Mouse (Mus musculus) small intestine, adult 2 months (tissue): ENCODE measurements around the gene Ndst2. TPM values are rescaled to one million over a fixed set of nuclear protein-coding genes. Genes with fewer than 3 reads are reported as not detected.

Source experiments
- H3K27ac ChIP-seq: fragments of 200-500 bp; 2 replicates; pipeline ENCODE4 v1.5.1; 2012; ENCODE audit warnings: low read depth, low read length, control low read depth, inconsistent platforms; ENCODE audit not compliant: insufficient read depth
- H3K27me3 ChIP-seq: fragments of 200-500 bp; 2 replicates; pipeline ENCODE4 v1.6.1; 2012; ENCODE audit warnings: mild to moderate bottlenecking, moderate library complexity, low read length, inconsistent platforms; ENCODE audit not compliant: control insufficient read depth, insufficient read depth
- H3K36me3 ChIP-seq: fragments of 200-500 bp; 2 replicates; pipeline ENCODE4 v1.6.1; 2012; ENCODE audit warnings: mild to moderate bottlenecking, low read length, control low read depth, inconsistent platforms; ENCODE audit not compliant: control insufficient read depth, insufficient read depth
- H3K4me1 ChIP-seq: fragments of 200-500 bp; 2 replicates; pipeline ENCODE4 v1.6.1; 2012; ENCODE audit warnings: low read length, inconsistent platforms, mixed read lengths; ENCODE audit not compliant: control insufficient read depth, insufficient read depth, insufficient read length
- H3K4me3 ChIP-seq: fragments of 200-500 bp; 2 replicates; pipeline ENCODE4 v1.5.1; 2012; ENCODE audit warnings: low read depth, mild to moderate bottlenecking, control low read depth, inconsistent platforms, low read length, moderate library complexity
- CTCF ChIP-seq: fragments of 200-500 bp; IDR thresholded peaks from 2 replicates; pipeline ENCODE4 v1.5.1; 2012; ENCODE audit warnings: low read depth, mild to moderate bottlenecking, control low read depth, inconsistent platforms, low read length, moderate library complexity, mixed read lengths; ENCODE audit not compliant: insufficient replicate concordance, insufficient read length; ENCODE audit errors: extremely low read depth
- POLR2A ChIP-seq: fragments of 200-500 bp; IDR thresholded peaks from 2 replicates; pipeline ENCODE4 v1.6.1; 2012; ENCODE audit warnings: low read depth, mild to moderate bottlenecking, control low read depth, inconsistent platforms, low read length, moderate library complexity
- WGBS: fragments of 180-500 bp; shearing (Covaris S2); methylation state at CpG from one replicate; pipeline ENCODE4 v1.1.7; 2018; 5-methylcytosine and 5-hydroxymethylcytosine counted together
- polyA plus RNA-seq: library from polyadenylated mRNA; depleted of rRNA; stranded (reverse); fragments of >200 nt; gene quantifications from 2 replicates; pipeline ENCODE4 v1.2.3, GENCODE M21; 2012

Ndst2 gene
- polyA plus RNA-seq, 1 experiment, result 22.1 TPM

DNA sequence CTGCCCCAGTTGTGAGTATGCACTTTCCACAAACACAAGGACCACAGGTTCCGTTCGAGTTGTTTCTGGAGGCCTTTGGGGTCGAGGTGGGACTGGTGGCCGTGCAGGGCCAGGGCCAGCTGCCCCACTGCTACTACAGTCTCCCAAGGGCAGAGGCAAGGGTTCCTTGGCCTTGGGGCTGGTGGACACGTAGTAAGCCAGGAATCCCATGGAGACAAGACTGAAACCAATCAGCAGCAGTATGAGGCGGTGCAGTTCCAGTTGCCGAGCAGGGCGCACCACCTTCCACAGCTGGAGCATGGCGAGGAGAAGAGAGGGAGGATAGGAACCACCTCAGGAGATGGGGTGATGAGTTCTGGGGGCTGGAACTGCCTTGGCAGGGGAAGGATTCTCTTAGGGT is 4.5 kb downstream of the Ndst2 start:
- H3K36me3 ChIP-seq, result peaks cover 50% of the 10 kb centered on the region

GRCm38 (mm10) chr14:20725660-20726339 is 8.6 kb downstream of the Ndst2 start:
- TF ChIP-seq CTCF, result no peak
- TF ChIP-seq POLR2A, result no peak
- WGBS, result 66% methylated on average over 6 of the region's 6 CpGs
- no peak overlapping the region for H3K27ac ChIP-seq
- no peak overlapping the region for H3K4me3 ChIP-seq
- no peaks in the 10 kb centered on the region for H3K27me3 ChIP-seq
- no peaks in the 10 kb centered on the region for H3K4me1 ChIP-seq
- peaks cover 81% of the 10 kb centered on the region for H3K36me3 ChIP-seq

More for the DNA sequence above, 4.5 kb downstream of the Ndst2 start:
- no peaks in the 10 kb centered on the region for H3K27me3 ChIP-seq
- peaks cover 3% of the 10 kb centered on the region; the same call in 1 of the 2 replicates for H3K4me1 ChIP-seq
- WGBS, result 92% methylated on average over 9 of the region's 9 CpGs
- TF ChIP-seq CTCF (no peak), POLR2A (no peak)
- no peak overlapping the region for H3K4me3 ChIP-seq
- H3K27ac ChIP-seq, result no peak overlapping the region

DNA sequence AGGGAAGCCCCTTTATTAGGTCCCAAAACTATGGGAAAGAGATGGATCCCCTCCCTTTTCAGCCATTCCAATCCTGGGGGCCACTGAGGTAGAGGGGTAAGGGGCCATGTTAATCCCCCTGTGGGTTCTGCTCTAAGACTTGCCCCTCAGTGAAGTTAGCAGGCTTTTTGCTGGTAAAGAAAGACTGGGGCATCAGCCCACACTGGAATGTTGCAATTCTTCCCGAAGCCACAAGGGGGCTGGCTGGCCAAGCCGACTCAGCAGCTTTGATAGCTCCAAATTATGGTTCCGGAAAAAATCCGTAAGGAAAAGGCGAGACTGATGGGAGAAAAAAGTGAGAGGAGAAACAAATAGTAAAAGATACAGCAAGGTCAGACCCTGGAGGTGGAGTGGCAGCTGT is 10.3 kb downstream of the Ndst2 start:
- no peaks in the 10 kb centered on the region for H3K4me1 ChIP-seq
- no peak overlapping the region for H3K4me3 ChIP-seq
- no peaks in the 10 kb centered on the region for H3K27me3 ChIP-seq
- TF ChIP-seq CTCF (peak; percentile 87; the same call in 1 of the 2 replicates), POLR2A (no peak)
- H3K36me3 ChIP-seq, result peaks cover 78% of the 10 kb centered on the region
- no peak overlapping the region for H3K27ac ChIP-seq
- WGBS, result 12% methylated on average over 5 of the region's 5 CpGs

DNA sequence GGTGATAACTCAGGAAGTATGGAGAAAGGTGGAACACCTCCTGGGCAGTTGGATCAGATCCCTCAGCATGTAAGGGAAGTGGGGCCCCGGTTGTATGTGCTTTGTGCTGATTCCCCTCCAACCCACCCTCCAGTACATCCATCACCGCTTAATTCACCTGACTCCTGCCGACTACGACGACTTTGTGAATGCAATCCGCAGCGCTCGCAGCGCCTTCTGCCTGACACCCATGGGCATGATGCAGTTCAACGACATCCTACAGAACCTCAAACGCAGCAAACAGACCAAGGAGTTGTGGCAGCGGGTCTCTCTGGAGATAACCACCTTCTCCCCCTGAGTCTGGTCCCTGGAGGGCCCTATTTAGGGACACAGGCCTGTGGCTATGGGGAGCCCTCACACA is 11.4 kb downstream of the Ndst2 start:
- no peak overlapping the region for H3K27ac ChIP-seq
- WGBS, result 91% methylated on average over 12 of the region's 12 CpGs
- H3K4me1 ChIP-seq, result no peaks in the 10 kb centered on the region
- peaks cover 80% of the 10 kb centered on the region for H3K36me3 ChIP-seq
- TF ChIP-seq CTCF, result no peak
- no peaks in the 10 kb centered on the region for H3K27me3 ChIP-seq
- no peak overlapping the region for H3K4me3 ChIP-seq

DNA sequence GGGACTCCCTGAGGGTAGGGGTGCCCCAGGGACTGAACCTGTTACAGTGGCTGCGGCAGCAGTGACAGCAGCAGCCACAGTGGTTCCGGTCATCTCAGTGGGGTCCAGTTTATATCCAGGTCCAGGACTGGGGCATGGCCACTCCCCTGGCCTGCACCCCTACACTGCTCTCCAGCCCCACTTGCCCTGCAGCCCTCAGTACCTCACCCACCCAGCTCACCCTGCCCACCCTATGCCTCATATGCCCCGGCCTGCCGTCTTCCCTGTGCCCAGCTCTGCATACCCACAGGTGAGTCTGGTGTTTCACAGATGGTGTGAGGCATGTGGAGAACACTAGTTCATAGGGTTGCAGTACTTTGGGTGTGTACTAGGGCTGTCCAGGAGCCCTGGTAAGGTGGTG is 13.0 kb downstream of the Ndst2 start:
- H3K27ac ChIP-seq, result no peak overlapping the region
- WGBS, result 90% methylated on average over 4 of the region's 4 CpGs
- H3K27me3 ChIP-seq, result no peaks in the 10 kb centered on the region
- H3K4me1 ChIP-seq, result no peaks in the 10 kb centered on the region
- no peak overlapping the region for H3K4me3 ChIP-seq
- H3K36me3 ChIP-seq, result peaks cover 82% of the 10 kb centered on the region
- no peak for TF ChIP-seq POLR2A
- no peak for TF ChIP-seq CTCF

- no peak overlapping the region for H3K4me3 ChIP-seq
- H3K27me3 ChIP-seq, result no peaks in the 10 kb centered on the region
- peaks cover 79% of the 10 kb centered on the region for H3K36me3 ChIP-seq
- 92% methylated on average over 12 of the region's 12 CpGs for WGBS
- H3K27ac ChIP-seq, result no peak overlapping the region
- no peaks in the 10 kb centered on the region for H3K4me1 ChIP-seq
- no peak for TF ChIP-seq CTCF
- TF ChIP-seq POLR2A, result no peak
These were observed 14.6 kb downstream of the Ndst2 start for GRCm38 (mm10) chr14:20719767-20720166.

DNA sequence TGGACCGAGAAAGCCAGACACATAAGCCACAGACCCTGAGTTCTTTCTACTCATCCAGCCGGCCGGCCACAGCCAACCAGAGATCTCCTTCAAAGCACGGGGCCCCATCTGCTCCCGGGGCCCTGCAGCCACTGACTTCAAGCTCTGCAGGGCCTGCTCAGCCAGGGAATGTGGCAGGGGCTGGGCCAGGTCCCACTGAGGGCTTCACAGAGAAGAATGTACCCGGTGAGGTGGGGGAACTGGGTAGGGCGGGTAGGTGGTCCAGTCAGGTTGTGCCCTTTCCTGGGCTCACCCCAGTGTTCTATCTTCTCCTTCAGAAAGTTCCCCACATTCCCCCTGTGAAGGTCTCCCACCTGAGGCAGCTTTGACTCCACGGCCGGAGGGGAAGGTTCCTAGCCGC is 15.9 kb downstream of the Ndst2 start:
- H3K27me3 ChIP-seq, result no peaks in the 10 kb centered on the region
- no peak for TF ChIP-seq CTCF
- whole genome bisulfite sequencing, result 90% methylated on average over 10 of the region's 10 CpGs
- H3K4me3 ChIP-seq, result no peak overlapping the region
- no peak overlapping the region for H3K27ac ChIP-seq
- peaks cover 6% of the 10 kb centered on the region; the same call in 1 of the 2 replicates for H3K4me1 ChIP-seq
- peaks cover 87% of the 10 kb centered on the region for H3K36me3 ChIP-seq
